Mouse (Mus musculus): Measurements from ENCODE around the gene Olfr1316.

Gene Olfr1316

DNA sequence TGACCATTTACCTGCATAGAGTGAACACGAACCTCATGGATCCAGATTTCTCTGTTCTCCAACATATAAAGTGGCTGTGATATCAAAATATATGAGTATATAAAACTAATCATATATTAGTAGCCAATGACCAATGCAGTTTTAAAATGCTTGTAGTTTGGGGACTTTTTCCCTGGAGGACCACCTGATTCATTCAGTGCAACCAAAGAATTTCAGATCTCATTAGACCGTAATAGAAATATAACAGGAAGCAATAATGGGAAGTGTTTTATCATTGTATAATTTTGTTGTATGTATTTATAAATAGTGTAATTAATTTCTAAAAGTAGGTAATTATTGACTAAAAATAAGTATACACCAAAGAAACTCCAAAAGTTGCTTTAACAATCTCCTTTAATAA is at the start of gene Olfr1316:
Gene Olfr1316, minus strand, starts transcription at position 101 of the 400 bp plus-strand sequence.
- no peak for DNase-seq (ENCODE audit: low read depth in 1 of 2, low spot score in 2 of 2)

DNA sequence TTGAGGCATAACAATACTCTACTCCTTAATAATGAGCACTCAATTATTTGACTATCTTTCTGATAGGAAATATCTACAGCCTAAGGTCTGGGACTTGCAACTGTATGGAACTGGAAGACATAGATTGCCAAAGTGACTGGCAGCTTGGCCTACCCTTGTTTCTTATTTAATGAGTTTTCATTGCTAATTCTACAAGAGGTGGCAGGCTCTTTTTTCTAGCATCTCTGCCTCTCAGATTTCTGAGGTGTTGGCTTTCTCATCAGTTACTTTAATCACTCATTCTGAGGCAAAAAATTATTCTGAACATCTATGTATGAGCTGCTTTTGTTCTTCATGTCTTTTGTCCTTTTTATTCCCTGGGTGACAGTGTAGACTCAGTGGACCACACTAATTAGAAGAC is 19.1 kb upstream of the Olfr1316 start, which contains the start of gene Olfr1318:
Gene Olfr1318, plus strand, starts transcription at position 301 of the 400 bp plus-strand sequence.
- DNase-seq (ENCODE audit: low read depth in 1 of 2, low spot score in 2 of 2): no peak

DNA sequence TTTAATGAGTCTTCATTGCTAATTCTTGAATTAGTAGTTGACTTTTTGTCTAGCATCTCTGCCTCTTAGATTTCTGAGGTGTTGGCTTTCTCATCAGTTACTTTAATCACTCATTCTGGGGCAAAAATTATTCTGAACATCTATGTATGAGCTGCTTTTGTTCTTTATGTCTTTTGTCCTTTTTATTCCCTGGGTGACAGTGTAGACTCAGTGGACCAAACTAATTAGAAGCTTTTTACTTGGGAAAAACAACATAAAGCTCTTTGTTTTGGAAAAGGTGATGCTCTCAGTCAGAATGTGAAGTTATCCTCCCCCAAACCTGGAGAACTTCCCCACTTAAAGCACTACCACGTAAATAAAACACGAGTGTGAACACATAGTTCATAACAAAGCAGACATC is 5.3 kb upstream of the Olfr1316 start, which contains the start of gene Olfr1317:
Gene Olfr1317, plus strand, starts transcription at position 301 of the 400 bp plus-strand sequence.
- no peak for DNase-seq (ENCODE audit: low read depth in 1 of 2, low spot score in 2 of 2)

DNA sequence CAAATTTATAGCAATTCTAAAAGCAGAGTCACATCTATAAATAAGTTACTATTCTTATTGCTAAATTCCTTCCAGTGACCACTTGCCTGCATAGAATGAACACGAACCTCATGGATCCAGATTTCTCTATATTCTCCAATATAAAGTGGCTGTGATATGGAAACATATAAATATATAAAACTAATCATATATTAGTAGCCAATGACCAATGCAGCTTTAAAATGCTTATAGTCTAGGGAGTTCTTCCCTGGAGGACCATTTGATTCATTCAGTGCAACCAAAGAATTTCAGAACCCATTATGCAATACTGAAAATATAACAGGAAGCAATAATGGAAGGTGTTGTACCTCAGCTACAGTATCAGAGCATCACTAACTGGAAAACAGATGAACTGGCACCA is 19.4 kb downstream of the Olfr1316 start, which contains the start of gene Olfr1315-ps1:
Gene Olfr1315-ps1, minus strand, starts transcription at position 101 of the 400 bp plus-strand sequence.
- no peak for DNase-seq (ENCODE audit: low read depth in 1 of 2, low spot score in 2 of 2)

DNA sequence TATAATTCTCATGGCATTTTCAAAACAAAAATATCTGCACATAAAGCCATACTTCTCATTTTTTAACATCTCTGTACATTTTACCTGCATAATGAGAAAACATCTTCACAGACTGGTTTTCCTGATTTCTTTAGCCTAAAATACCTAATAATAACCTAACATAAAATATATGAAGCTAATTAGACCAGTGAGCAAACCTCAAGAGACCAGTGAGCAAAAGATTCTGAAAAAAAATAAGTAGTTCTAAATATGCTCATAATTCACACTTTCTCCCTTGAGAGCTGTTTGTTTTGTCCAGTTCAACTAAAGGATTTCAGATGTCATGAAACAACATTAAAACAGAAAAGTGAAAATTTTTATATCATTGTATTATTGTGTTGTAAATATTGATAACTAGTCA is 38.1 kb downstream of the Olfr1316 start, which contains the start of gene Olfr1314:
Gene Olfr1314, minus strand, starts transcription at position 101 of the 400 bp plus-strand sequence.
- DNase-seq (ENCODE audit: low read depth in 1 of 2, low spot score in 2 of 2): no peak

DNA sequence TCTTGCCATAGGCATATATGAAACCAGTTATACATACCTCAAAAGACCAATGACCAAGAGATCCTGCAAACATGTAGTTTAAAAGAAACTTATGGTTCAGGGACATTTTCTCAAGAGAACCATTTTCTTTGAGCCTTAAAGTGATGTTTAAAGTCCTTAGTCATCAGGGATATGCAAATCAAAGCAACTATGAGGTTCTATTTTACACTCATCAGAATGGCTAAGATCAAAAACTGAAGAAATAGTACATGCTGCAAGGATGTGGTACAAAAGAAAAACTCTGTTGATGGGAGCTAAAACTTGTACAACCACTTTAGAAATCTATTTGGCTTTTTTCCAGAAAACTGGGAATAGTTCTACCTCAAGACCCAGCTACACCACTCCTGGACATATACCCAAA is 57.0 kb downstream of the Olfr1316 start, which contains the start of gene Olfr1313:
Gene Olfr1313, minus strand, starts transcription at position 101 of the 400 bp plus-strand sequence.
- no peak for DNase-seq (ENCODE audit: low read depth in 1 of 2, low spot score in 2 of 2)
